Mouse (Mus musculus) induced T-regulatory cell, adult 2 months (primary cell): ENCODE data around the gene Iqgap2.

ENCODE experiments used
- DNase-seq: peaks from one replicate; pipeline ENCODE4 v3.0.0-alpha.2; 2012; ENCODE audit warnings: low read depth

Iqgap2 gene

GRCm38 (mm10) chr13:95617671-95618171, 274.0 kb downstream of the Iqgap2 start:
- DNase-seq = peak; percentile 59

- DNase-seq = peak; percentile 51
Measured at GRCm38 (mm10) chr13:95617082-95617670, 274.5 kb downstream of the Iqgap2 start.

DNA sequence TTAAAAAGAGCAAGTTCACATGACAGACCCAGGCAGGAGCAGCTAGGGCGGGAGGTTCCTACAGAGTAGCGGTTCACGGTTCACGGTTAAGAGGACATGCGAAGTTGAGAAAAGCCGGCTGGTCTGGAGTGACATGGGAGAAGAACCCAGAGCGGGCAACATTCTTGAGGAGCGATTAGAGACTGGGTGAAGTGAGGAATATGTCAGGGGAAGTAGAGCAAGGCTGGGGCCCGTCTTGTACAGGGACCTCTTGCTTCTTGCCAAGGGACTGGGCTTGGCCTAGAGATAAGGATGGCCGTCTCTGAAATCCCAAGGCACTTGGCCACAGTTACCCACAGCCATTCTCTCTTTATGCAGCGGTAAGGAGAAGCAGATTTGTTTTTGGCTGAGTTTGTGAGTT, 275.2 kb downstream of the Iqgap2 start:
- no peak for DNase-seq

GRCm38 (mm10) chr13:95614757-95615156, 277.0 kb downstream of the Iqgap2 start:
- DNase-seq = no peak

- no peak for DNase-seq
Measured at GRCm38 (mm10) chr13:95612243-95612642, 279.5 kb downstream of the Iqgap2 start.

GRCm38 (mm10) chr13:95611752-95612151, 280.0 kb downstream of the Iqgap2 start:
- no peak for DNase-seq

- DNase-seq = no peak
Measured at GRCm38 (mm10) chr13:95610786-95611562, 280.7 kb downstream of the Iqgap2 start.

DNA sequence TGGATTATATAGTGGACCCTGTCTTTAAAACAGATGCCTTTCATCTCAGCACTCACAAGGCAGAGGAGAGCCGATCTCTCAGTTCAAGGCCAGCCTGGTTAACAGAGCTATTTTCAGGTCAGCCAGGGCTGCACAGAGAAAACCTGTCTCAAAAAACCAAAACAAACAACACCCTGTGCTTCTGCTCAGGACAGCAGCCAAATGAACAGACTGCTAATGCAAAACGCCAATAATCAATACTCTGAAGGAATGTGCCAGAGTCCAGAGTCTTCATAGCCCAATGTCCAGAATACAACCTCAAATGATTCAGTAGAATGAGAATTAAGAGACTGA, 282.7 kb downstream of the Iqgap2 start:
- DNase-seq = no peak

GRCm38 (mm10) chr13:95608416-95609087, 283.2 kb downstream of the Iqgap2 start:
- no peak for DNase-seq

DNA sequence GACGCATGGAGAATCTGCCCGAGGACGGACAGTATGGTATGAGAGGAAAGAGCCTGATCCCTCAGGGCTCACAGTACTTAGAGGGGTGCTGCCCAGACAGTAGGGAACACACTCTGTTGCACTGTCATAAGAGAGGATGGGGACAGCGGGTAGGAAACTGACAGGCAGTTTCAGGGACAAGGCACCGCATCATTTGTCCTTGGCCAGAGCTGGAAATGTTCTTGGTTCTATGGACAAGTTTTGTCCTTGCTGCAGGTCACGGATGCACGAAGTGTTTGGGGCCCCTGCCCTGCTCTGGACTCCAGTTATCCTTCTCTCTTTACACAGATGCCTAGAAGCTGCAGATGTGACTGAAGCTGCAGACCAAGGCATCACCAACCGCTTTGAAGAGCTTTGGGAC, 284.7 kb downstream of the Iqgap2 start:
- DNase-seq = no peak

DNA sequence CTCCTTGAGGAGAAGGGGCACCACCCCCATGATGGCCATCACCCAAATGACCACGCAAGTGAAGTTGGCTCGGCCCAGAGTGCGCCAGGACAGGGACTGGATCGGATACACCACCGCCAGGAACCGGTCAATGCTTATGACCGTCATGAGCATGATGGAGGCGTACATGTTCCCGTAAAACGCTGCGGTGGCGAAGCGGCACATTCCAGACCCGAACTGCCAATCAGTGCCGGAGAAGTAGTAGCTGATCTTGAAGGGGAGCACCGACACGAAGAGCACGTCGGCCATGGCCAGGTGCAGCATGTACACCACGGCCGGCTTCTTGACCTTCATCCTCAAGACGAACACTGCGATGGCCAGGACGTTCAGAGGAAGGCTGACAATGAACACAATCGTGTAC, 287.4 kb downstream of the Iqgap2 start:
- no peak for DNase-seq

- DNase-seq = no peak
Measured at GRCm38 (mm10) chr13:95599833-95600359, 291.8 kb downstream of the Iqgap2 start.

DNA sequence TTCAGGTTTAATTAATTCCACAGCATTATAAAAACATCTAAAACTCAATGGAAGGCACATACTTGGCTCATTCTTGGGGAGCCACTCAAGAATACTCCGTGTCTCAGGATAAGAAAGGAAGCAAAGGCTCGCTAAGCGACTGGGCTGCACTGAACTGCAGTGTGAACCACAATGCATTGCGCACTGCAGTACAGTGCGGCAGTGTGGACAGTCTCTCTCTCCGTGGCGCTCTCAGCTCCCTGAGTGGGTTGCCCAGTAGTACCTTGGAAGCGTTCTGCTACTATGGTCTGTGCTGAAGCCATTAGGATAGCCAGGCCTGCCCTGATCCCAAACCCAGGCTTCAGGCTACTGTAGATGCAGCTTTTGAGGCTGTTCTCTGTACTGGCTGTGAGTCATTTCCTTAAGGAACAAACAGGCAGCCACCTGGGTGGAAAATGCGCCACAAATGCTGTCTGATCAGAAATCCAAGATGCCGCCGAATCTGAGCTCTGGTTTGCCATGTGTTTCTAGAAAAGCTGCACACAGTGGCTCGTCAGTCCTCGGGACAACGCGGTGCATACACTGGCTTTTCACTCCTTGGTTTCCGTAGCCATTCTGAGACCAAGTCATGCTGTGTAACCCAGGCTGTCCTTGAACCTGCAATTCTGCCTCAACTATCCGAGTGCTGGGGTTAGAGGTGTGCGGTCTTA, 293.3 kb downstream of the Iqgap2 start:
- no peak for DNase-seq

DNA sequence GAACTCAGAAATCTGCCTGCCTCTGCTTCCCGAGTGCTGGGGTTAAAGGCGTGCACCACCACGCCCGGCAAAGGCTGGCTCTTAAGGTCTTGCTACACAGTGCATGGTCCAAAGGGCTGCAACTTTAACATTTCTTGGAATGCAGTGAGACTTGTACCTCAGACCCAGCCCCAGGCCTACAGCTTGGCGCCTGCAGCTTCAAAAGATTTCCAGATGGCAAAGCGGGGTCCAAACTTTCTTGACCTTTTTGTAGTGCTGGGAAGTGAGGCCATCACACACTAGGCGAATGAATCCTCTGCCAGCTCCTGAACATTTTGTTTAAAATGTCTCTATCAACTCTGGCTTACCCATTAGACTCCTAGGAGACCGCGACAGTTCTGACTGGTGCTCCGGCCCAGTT, 294.1 kb downstream of the Iqgap2 start:
- no peak for DNase-seq

DNA sequence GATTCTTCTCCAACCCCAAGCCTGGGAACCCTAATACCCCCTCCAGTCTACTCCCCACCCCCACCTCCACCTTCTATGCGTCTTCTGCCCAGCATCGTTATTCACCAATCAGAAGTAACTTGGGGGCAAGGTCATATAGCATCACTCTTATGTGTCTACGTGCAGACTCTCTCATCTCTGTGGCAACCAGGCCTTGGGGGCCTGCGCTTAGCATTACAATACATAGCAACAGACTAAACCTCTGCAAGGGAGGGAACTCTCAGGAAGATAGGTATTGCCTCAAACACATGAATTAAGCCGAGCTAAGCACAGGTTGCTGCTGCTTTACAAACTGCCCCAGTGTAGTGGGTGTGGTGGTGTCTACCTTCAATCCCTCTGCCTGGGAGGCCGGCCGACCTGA, 295.0 kb downstream of the Iqgap2 start:
- no peak for DNase-seq

GRCm38 (mm10) chr13:95595921-95596320, 295.8 kb downstream of the Iqgap2 start:
- DNase-seq = no peak

GRCm38 (mm10) chr13:95595411-95595810, 296.3 kb downstream of the Iqgap2 start:
- no peak for DNase-seq

- DNase-seq = peak; percentile 76
Measured at GRCm38 (mm10) chr13:95592860-95593259, 298.9 kb downstream of the Iqgap2 start.

DNA sequence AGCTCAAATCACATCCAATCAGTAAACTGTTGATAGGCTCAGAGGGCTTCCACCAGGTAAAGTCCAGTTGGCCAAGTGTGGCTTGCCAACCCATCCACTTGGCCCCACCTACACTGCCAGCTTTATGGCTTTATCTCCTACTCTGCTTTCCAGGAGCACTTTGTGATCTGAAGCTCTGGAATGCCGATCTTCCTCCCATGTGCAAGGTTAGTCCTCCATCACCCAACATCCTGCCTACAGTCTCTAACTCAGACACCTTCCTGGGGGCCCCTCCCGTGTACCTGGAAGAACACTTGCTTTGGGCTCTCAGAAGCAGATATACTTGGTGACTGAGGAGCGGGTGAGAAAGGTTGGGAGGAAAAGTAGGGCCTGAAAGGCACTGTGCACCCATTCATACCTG, 300.1 kb downstream of the Iqgap2 start:
- no peak for DNase-seq

DNA sequence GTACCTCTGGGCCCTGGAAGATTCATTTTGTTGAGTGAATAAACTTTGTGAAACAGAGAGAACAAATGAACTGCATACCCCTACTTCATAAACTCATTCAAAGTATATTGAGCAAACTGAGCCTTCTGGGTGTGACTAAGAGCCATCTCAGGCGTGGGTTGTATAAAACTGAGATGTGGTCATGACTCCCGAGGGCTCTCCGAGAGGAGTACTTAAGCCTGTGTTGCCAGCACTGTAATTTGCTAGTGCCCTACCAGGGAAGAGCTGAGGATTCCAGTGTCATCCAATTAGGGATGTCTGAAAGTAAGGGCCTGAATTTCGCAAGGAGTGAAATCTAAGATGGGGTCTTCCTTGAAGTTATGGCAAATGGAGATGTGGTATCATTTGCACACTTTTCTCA, 304.1 kb downstream of the Iqgap2 start:
- no peak for DNase-seq

DNA sequence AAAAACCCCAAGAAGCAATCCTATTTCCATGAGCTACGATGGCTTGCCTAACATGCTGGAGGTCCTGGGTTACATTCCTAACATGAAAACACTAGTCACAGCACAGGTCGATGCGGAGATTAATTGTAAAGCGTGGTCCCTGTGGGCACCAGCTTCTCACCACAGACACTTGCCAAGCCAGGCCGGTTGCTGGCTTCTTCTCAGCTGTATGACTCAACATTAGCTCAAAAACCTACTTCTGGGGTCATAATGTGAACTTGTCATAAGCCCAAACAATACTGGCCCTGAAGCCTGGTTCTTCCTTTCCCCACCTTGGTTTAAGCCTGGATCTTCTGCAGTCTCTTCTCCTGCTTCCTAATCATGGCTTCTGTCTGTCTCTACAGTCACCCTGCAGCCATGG, 306.8 kb downstream of the Iqgap2 start:
- no peak for DNase-seq
